Mouse (Mus musculus): Measurements from ENCODE around the gene Gria1. TPM values are rescaled to one million over a fixed set of nuclear protein-coding genes. Genes with fewer than 3 reads are reported as not detected.

Gene Gria1
- total RNA-seq (2021): under 1 TPM; 0.09 to 0.35 TPM
- long read RNA-seq, experiment 1: 0 reads
- long read RNA-seq, experiment 2: 0 reads

- intact Hi-C loops (cut with DNase I; ENCODE audit: low total_unique reads): no loop called here
- no peak for DNase-seq
Observed at GRCm38 (mm10) chr11:57011024-57011690, at the start of gene Gria1. Gene Gria1 (plus strand): TSS chr11:57011387.

DNA sequence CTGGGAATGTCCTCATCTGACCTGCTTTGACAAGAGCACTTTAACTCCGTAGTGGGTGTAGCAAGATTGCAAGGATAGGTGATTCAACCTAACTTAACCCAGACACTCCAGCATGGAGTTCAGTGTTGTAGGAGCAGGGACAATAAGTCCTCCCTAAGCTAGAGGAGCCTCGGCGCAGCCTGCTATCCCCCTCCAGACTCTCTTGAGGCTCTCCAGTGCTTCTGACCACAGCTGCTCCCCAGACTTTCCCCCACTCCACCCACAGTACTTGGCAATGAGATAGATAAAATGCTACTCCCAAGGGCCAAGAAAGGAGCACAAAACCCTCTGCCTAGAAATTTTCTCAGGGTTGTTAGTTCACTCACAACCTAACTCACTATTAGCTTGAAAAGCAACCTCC lies 49.4 kb upstream of the Gria1 start:
- intact Hi-C loops (cut with DNase I; ENCODE audit: low total_unique reads): no loop called here
- no peak for DNase-seq

- DNase-seq: no peak
- intact Hi-C loops (cut with DNase I; ENCODE audit: low total_unique reads): no loop called here
Observed at GRCm38 (mm10) chr11:56972814-56973213, 38.4 kb upstream of the Gria1 start.

- intact Hi-C loops (cut with DNase I; ENCODE audit: low total_unique reads): no loop called here
Observed at GRCm38 (mm10) chr11:56984321-56985000, 26.7 kb upstream of the Gria1 start.

DNA sequence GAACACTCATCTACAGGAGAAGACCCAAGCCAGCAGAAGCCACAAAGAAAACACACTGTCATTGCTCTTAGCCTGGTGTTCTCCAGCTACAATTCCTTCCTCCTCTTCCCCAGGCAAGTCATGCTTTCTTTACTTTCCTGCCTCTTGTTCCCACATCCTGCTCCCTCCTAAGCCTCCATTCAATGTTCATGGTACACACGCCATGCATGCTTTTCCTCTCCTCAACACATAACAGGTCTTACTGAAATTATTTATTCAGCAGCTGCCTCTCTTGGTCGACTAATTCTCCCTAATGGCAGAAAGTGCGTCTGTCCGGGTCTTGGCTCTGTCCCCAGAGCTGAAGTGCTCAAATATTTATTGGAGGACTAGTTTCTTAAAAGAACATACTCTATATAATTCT lies 25.7 kb upstream of the Gria1 start:
- intact Hi-C loops (cut with DNase I; ENCODE audit: low total_unique reads): no loop called here

More at GRCm38 (mm10) chr11:56984321-56985000, 26.7 kb upstream of the Gria1 start:
- no peak for DNase-seq

DNA sequence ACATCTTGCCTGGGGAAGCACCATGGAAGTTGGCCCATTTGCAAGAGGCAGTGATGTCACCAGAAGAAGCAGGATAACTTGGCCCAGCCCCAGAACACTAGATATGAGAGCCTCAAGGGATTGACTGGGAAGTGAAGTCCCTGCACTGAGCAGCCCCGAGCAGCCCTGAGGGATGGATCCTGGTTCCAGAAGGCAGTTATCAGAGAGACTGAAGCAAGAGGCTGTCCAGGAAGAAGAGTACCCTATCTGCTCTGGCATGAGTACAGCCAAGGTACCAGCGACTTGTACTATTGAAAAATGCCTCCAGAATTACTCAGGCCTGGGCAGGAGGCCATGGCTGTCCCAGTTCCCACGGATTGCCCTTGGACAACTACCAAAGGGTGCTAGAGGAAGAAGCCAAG lies 11.6 kb upstream of the Gria1 start:
- peak; percentile 15 for DNase-seq
- intact Hi-C loops (cut with DNase I; ENCODE audit: low total_unique reads): no loop called here

More for the DNA sequence above, 25.7 kb upstream of the Gria1 start:
- no peak for DNase-seq

- no peak for DNase-seq
- intact Hi-C loops (cut with DNase I; ENCODE audit: low total_unique reads): no loop called here
Observed at GRCm38 (mm10) chr11:57004611-57005010, 6.6 kb upstream of the Gria1 start.

GRCm38 (mm10) chr11:57005341-57005740 lies 5.8 kb upstream of the Gria1 start:
- intact Hi-C loops (cut with DNase I; ENCODE audit: low total_unique reads): no loop called here
- DNase-seq: no peak

DNA sequence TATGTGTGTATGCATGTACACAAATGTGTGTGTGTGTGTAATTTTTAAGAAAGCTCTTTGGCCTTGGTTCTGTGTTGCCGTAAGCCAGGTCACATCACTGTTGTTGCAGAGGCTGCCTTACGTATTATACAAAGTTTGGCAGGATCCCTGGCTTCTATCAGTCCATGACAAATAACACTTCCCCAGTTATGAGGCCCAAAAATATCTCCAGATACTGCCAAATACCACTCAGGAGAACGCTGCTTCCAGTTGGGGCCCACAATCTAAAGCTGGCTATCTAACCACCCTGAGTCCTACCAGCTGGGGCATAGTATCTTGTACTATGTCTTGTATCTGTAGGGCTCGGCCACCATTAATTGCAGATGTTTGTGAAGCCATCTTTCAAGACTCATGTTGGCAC lies 3.4 kb upstream of the Gria1 start:
- DNase-seq: no peak

GRCm38 (mm10) chr11:57010611-57011010 lies 576 bp upstream of the Gria1 start:
- intact Hi-C loops (cut with DNase I; ENCODE audit: low total_unique reads): no loop called here

More for the DNA sequence above, 3.4 kb upstream of the Gria1 start:
- intact Hi-C loops (cut with DNase I; ENCODE audit: low total_unique reads): no loop called here

DNA sequence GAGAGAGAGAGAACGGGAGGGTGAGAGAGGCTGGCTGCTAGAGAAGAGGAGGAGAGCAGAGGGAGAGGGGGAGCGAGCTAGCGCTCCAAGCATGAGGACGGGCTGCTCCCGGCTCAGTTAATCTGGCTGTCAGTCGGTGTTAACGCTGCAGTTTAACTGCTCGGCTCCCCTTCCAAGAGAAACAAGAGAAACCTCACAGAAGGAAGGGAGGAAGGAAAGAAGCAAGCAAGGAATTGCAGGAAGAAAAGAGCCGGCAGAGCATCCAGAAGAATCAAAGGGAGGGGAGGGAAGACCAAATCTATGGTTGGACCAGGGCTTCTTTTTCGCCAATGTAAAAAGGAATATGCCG lies 478 bp downstream of the Gria1 start:
- intact Hi-C loops (cut with DNase I; ENCODE audit: low total_unique reads): no loop called here
- no peak for DNase-seq

More at GRCm38 (mm10) chr11:57010611-57011010, 576 bp upstream of the Gria1 start:
- DNase-seq: no peak

GRCm38 (mm10) chr11:57012287-57012921 lies 1.2 kb downstream of the Gria1 start:
- intact Hi-C loops (cut with DNase I; ENCODE audit: low total_unique reads): no loop called here

GRCm38 (mm10) chr11:57013464-57014190 lies 2.4 kb downstream of the Gria1 start:
- no peak for DNase-seq
- intact Hi-C loops (cut with DNase I; ENCODE audit: low total_unique reads): no loop called here

More at GRCm38 (mm10) chr11:57012287-57012921, 1.2 kb downstream of the Gria1 start:
- DNase-seq: no peak

- no peak for DNase-seq
- intact Hi-C loops (cut with DNase I; ENCODE audit: low total_unique reads): no loop called here
Observed at GRCm38 (mm10) chr11:57014396-57014795, 3.2 kb downstream of the Gria1 start.

DNA sequence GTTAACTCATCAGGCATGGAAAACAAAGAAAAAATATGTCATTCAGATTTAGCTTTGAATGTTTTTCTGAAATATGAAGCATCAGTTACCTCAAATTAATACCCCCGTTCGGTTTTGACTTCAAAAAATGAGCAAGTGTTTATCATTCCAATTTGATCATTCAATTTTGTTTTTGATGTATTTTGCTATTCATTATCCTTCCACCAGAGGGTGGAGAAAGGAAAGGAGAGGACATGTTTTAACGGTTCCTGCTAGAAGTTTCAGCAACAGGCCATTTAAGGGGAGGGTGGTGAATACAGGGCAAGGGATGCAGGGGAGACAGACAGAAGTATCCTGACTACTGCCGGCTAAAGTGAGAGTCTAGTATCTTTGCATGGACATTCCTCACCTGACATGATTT lies 7.3 kb downstream of the Gria1 start:
- no peak for DNase-seq
- intact Hi-C loops (cut with DNase I; ENCODE audit: low total_unique reads): no loop called here

- intact Hi-C loops (cut with DNase I; ENCODE audit: low total_unique reads): no loop called here
- no peak for DNase-seq
Observed at GRCm38 (mm10) chr11:57022400-57022799, 11.2 kb downstream of the Gria1 start.

GRCm38 (mm10) chr11:57030448-57030847 lies 19.3 kb downstream of the Gria1 start:
- DNase-seq: no peak
- intact Hi-C loops (cut with DNase I; ENCODE audit: low total_unique reads): no loop called here

DNA sequence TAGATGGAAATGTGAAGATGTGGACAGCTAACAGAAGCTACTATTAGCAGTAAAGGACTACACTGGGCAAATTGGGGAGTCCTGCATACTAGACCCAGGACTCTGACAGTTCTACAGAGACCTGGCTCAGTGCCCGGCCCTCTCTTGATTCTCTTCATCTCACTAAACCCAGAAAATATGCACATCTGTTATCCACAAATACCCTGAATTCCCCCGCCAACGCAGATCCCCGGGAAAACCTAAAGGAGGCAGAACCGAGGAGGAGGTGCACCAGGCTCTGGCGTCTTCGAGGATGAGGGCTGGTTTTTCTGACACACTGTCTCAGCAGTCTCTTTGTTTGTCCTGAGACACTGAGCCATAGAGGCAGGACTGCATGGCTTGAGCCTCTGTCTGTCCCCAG lies 27.6 kb downstream of the Gria1 start:
- DNase-seq: no peak
- intact Hi-C loops (cut with DNase I; ENCODE audit: low total_unique reads): no loop called here

- no peak for DNase-seq
- intact Hi-C loops (cut with DNase I; ENCODE audit: low total_unique reads): no loop called here
Observed at GRCm38 (mm10) chr11:57039306-57039705, 28.1 kb downstream of the Gria1 start.

DNA sequence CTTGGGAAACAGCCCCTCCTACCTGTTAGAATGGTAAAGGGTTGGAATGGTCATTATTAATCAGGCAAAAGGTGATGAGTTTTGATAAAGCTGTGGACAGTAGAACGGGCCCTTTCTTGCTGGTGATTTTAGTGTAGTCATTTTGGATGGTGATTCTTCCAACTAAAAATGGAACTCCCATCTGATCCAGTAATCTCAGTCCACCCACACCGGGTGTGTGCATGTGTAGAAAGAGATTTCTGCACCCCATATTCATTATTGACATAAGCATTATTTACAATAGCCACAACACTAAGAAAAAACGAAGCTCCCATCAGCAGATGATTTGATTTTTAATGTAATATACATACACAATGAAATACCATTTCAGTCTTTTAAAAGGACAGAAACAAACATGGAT lies 30.9 kb downstream of the Gria1 start:
- intact Hi-C loops (cut with DNase I; ENCODE audit: low total_unique reads): no loop called here
- DNase-seq: no peak
